Mouse (Mus musculus) forebrain, embryonic 10.5 days (tissue): ENCODE data around the gene Lbx2. TPM values are rescaled to one million over a fixed set of nuclear protein-coding genes. Genes with fewer than 3 reads are reported as not detected.

Source experiments
- DNase-seq: peaks from one replicate; pipeline ENCODE4 v3.0.0-alpha.2; 2017; ENCODE audit warnings: low spot score; ENCODE audit errors: extremely low spot score
- H3K27ac ChIP-seq: fragments of 300-500 bp; sonication (generic); 2 replicates; pipeline ENCODE4 v1.5.1; 2016; ENCODE audit warnings: mild to moderate bottlenecking
- H3K27me3 ChIP-seq: fragments of 300-500 bp; sonication (generic); 2 replicates; pipeline ENCODE4 v1.6.1; 2016; ENCODE audit warnings: mild to moderate bottlenecking; ENCODE audit not compliant: poor library complexity, severe bottlenecking
- H3K36me3 ChIP-seq: fragments of 300-500 bp; sonication (generic); replicated peaks from 2 replicates; pipeline ENCODE4 v1.6.1; 2016; ENCODE audit warnings: mild to moderate bottlenecking, moderate library complexity
- H3K4me1 ChIP-seq: fragments of 300-500 bp; sonication (generic); 2 replicates; pipeline ENCODE4 v1.6.1; 2016
- H3K4me3 ChIP-seq: fragments of 300-500 bp; sonication (generic); 2 replicates; pipeline ENCODE4 v1.5.1; 2016; ENCODE audit warnings: mild to moderate bottlenecking, moderate library complexity
- H3K9me3 ChIP-seq: fragments of 300-500 bp; sonication (generic); 2 replicates; pipeline ENCODE4 v1.6.1; 2016; ENCODE audit warnings: mild to moderate bottlenecking, moderate library complexity
- WGBS: fragments of 180-500 bp; shearing (Covaris S2); methylation state at CpG from one replicate; pipeline ENCODE4 v1.1.7; 2016; 5-methylcytosine and 5-hydroxymethylcytosine counted together
- polyA plus RNA-seq: library from polyadenylated mRNA; unstranded; fragments of >200 nt; fragmentation: Nextera tagmentation; extraction: Ambion mirVana; gene quantifications from 2 replicates; pipeline ENCODE4 v1.2.1, GENCODE M21; 2016

Lbx2 gene
- polyA plus RNA-seq, 1 experiment from 2014 or later, result 0.29 TPM

- Histone ChIP-seq H3K27me3 (peaks cover 69% of the 10 kb centered on the region), H3K9me3 (no peaks in the 10 kb centered on the region), H3K36me3 (peaks cover 29% of the 10 kb centered on the region), H3K4me1 (peaks cover 28% of the 10 kb centered on the region), H3K4me3 (peak overlapping the region; percentile 86), H3K27ac (peak overlapping the region; percentile 96)
- DNase-seq, result peak; percentile 98
- under 1% methylated on average over 46 of the region's 46 CpGs for WGBS
Measured at GRCm38 (mm10) chr6:83078324-83078858, 7.8 kb upstream of the Lbx2 start.

GRCm38 (mm10) chr6:83080210-83080609, 6.0 kb upstream of the Lbx2 start:
- WGBS, result 97% methylated on average over 5 of the region's 5 CpGs
- Histone ChIP-seq H3K36me3 (peaks cover 29% of the 10 kb centered on the region), H3K4me3 (no peak overlapping the region), H3K27me3 (peaks cover 69% of the 10 kb centered on the region), H3K27ac (no peak overlapping the region), H3K4me1 (peaks cover 41% of the 10 kb centered on the region), H3K9me3 (no peaks in the 10 kb centered on the region)
- DNase-seq, result no peak

GRCm38 (mm10) chr6:83083497-83083896, 2.7 kb upstream of the Lbx2 start:
- peaks cover 57% of the 10 kb centered on the region for H3K4me1 ChIP-seq
- no peak for DNase-seq
- H3K4me3 ChIP-seq, result no peak overlapping the region
- H3K9me3 ChIP-seq, result no peaks in the 10 kb centered on the region
- H3K27me3 ChIP-seq, result peaks cover 77% of the 10 kb centered on the region
- peaks cover 29% of the 10 kb centered on the region for H3K36me3 ChIP-seq
- WGBS, result 10% methylated on average over 5 of the region's 5 CpGs
- H3K27ac ChIP-seq, result no peak overlapping the region

GRCm38 (mm10) chr6:83084477-83084876, 1.7 kb upstream of the Lbx2 start:
- 2% methylated on average over 6 of the region's 6 CpGs for WGBS
- no peak overlapping the region for H3K27ac ChIP-seq
- no peaks in the 10 kb centered on the region for H3K9me3 ChIP-seq
- peaks cover 86% of the 10 kb centered on the region for H3K27me3 ChIP-seq
- no peak for DNase-seq
- H3K4me3 ChIP-seq, result no peak overlapping the region
- H3K4me1 ChIP-seq, result peaks cover 48% of the 10 kb centered on the region
- H3K36me3 ChIP-seq, result peaks cover 29% of the 10 kb centered on the region

GRCm38 (mm10) chr6:83087205-83087925, 1.2 kb downstream of the Lbx2 start:
- H3K27ac ChIP-seq, result no peak overlapping the region
- peaks cover 43% of the 10 kb centered on the region for H3K4me1 ChIP-seq
- H3K4me3 ChIP-seq, result peak overlapping the region; percentile 43
- peak; percentile 30 for DNase-seq
- under 1% methylated on average over 47 of the region's 47 CpGs for WGBS
- H3K27me3 ChIP-seq, result peaks cover 96% of the 10 kb centered on the region
- peaks cover 2% of the 10 kb centered on the region for H3K36me3 ChIP-seq
- H3K9me3 ChIP-seq, result no peaks in the 10 kb centered on the region

- peaks cover 43% of the 10 kb centered on the region for H3K4me1 ChIP-seq
- H3K36me3 ChIP-seq, result no peaks in the 10 kb centered on the region
- H3K4me3 ChIP-seq, result peak overlapping the region; percentile 43
- no peak for DNase-seq
- H3K27ac ChIP-seq, result no peak overlapping the region
- H3K9me3 ChIP-seq, result no peaks in the 10 kb centered on the region
- peaks cover 96% of the 10 kb centered on the region for H3K27me3 ChIP-seq
- WGBS, result 3% methylated on average over 9 of the region's 9 CpGs
Measured at GRCm38 (mm10) chr6:83087926-83088260, 1.7 kb downstream of the Lbx2 start.

GRCm38 (mm10) chr6:83092416-83093127, 6.4 kb downstream of the Lbx2 start:
- peaks cover 68% of the 10 kb centered on the region for H3K27me3 ChIP-seq
- H3K4me1 ChIP-seq, result peaks cover 10% of the 10 kb centered on the region
- no peak for DNase-seq
- H3K36me3 ChIP-seq, result no peaks in the 10 kb centered on the region
- no peaks in the 10 kb centered on the region for H3K9me3 ChIP-seq
- WGBS, result 52% methylated on average over 6 of the region's 6 CpGs
- no peak overlapping the region for H3K4me3 ChIP-seq
- H3K27ac ChIP-seq, result no peak overlapping the region

GRCm38 (mm10) chr6:83095968-83096367, 9.8 kb downstream of the Lbx2 start:
- 48% methylated on average over 6 of the region's 6 CpGs for WGBS
- H3K36me3 ChIP-seq, result no peaks in the 10 kb centered on the region
- H3K9me3 ChIP-seq, result no peaks in the 10 kb centered on the region
- H3K27me3 ChIP-seq, result peaks cover 49% of the 10 kb centered on the region
- H3K4me3 ChIP-seq, result no peak overlapping the region
- H3K4me1 ChIP-seq, result peaks cover 3% of the 10 kb centered on the region; the same call in 1 of the 2 replicates
- H3K27ac ChIP-seq, result no peak overlapping the region
- DNase-seq, result no peak

GRCm38 (mm10) chr6:83098411-83098810, 12.2 kb downstream of the Lbx2 start:
- Histone ChIP-seq H3K27ac (no peak overlapping the region), H3K27me3 (peaks cover 42% of the 10 kb centered on the region), H3K9me3 (no peaks in the 10 kb centered on the region), H3K4me3 (no peak overlapping the region), H3K36me3 (no peaks in the 10 kb centered on the region), H3K4me1 (peaks cover 26% of the 10 kb centered on the region)
- 76% methylated on average over 2 of the region's 2 CpGs for WGBS
- no peak for DNase-seq

- H3K36me3 ChIP-seq, result peaks cover 4% of the 10 kb centered on the region; the same call in 1 of the 2 replicates
- DNase-seq, result no peak
- H3K27me3 ChIP-seq, result peaks cover 31% of the 10 kb centered on the region
- H3K4me3 ChIP-seq, result peak within 1 kb of the TSS; percentile 84
- H3K9me3 ChIP-seq, result no peaks in the 10 kb centered on the region
- H3K27ac ChIP-seq, result peak within 1 kb of the TSS; percentile 89
- H3K4me1 ChIP-seq, result peaks cover 27% of the 10 kb centered on the region
- WGBS, result under 1% methylated on average over 25 of the region's 25 CpGs
Measured at GRCm38 (mm10) chr6:83101316-83101687, 15.1 kb downstream of the Lbx2 start, which contains the start of the genes Ccdc142 and Gm42688. Gene Ccdc142, plus strand, starts transcription at chr6:83101601. Gene Gm42688, plus strand, starts transcription at chr6:83101617.

- peaks cover 28% of the 10 kb centered on the region for H3K27me3 ChIP-seq
- peaks cover 27% of the 10 kb centered on the region for H3K4me1 ChIP-seq
- H3K27ac ChIP-seq, result peak overlapping the region; percentile 89
- peak; percentile 79 for DNase-seq
- peaks cover 4% of the 10 kb centered on the region; the same call in 1 of the 2 replicates for H3K36me3 ChIP-seq
- H3K9me3 ChIP-seq, result no peaks in the 10 kb centered on the region
- under 1% methylated on average over 74 of the region's 74 CpGs for WGBS
- H3K4me3 ChIP-seq, result peak overlapping the region; percentile 84
Measured at GRCm38 (mm10) chr6:83101688-83102556, 15.8 kb downstream of the Lbx2 start.

- H3K4me3 ChIP-seq, result peak overlapping the region; percentile 84
- DNase-seq, result no peak
- H3K27me3 ChIP-seq, result peaks cover 28% of the 10 kb centered on the region
Measured at GRCm38 (mm10) chr6:83103130-83103650, 17.0 kb downstream of the Lbx2 start.

More at GRCm38 (mm10) chr6:83103130-83103650, 17.0 kb downstream of the Lbx2 start:
- 34% methylated on average over 11 of the region's 11 CpGs for WGBS
- Histone ChIP-seq H3K36me3 (peaks cover 9% of the 10 kb centered on the region), H3K4me1 (peaks cover 36% of the 10 kb centered on the region), H3K27ac (no peak overlapping the region), H3K9me3 (no peaks in the 10 kb centered on the region)
